Mouse (Mus musculus) midbrain, embryonic 16.5 days (tissue): ENCODE measurements around the gene Farp1. TPM values are rescaled to one million over a fixed set of nuclear protein-coding genes. Genes with fewer than 3 reads are reported as not detected.

Experiments used
- ATAC-seq: fragments of 200-750 bp; cut with Nextera tagmentation; 2 replicates; pipeline ENCODE4 v1.8.0; 2017; ENCODE audit warnings: moderate TSS enrichment
- H3K27ac ChIP-seq: fragments of 300-500 bp; sonication (generic); 2 replicates; pipeline ENCODE4 v1.5.1; 2014; ENCODE audit warnings: mild to moderate bottlenecking, low read length, mixed read lengths
- H3K27me3 ChIP-seq: fragments of 300-500 bp; sonication (generic); 2 replicates; pipeline ENCODE4 v1.6.1; 2014; ENCODE audit warnings: low read depth, low read length, mixed read lengths; ENCODE audit not compliant: control insufficient read depth, insufficient read depth
- H3K36me3 ChIP-seq: fragments of 300-500 bp; sonication (generic); 2 replicates; pipeline ENCODE4 v1.6.1; 2014; ENCODE audit warnings: mild to moderate bottlenecking, low read length, moderate library complexity, mixed read lengths; ENCODE audit not compliant: control insufficient read depth, insufficient read depth
- H3K4me1 ChIP-seq: fragments of 300-500 bp; sonication (generic); 2 replicates; pipeline ENCODE4 v1.6.1; 2014; ENCODE audit warnings: mild to moderate bottlenecking, low read length, mixed read lengths; ENCODE audit not compliant: control insufficient read depth, insufficient read depth
- H3K4me2 ChIP-seq: fragments of 300-500 bp; sonication (generic); 2 replicates; pipeline ENCODE4 v1.6.1; 2014; ENCODE audit warnings: mild to moderate bottlenecking, low read length, mixed read lengths
- H3K4me3 ChIP-seq: fragments of 300-500 bp; sonication (generic); 2 replicates; pipeline ENCODE4 v1.5.1; 2014; ENCODE audit warnings: low read depth, mild to moderate bottlenecking, low read length, moderate library complexity, mixed read lengths
- H3K9ac ChIP-seq: fragments of 300-500 bp; sonication (generic); 2 replicates; pipeline ENCODE4 v1.6.1; 2014; ENCODE audit warnings: low read depth, low read length, mixed read lengths
- H3K9me3 ChIP-seq: fragments of 300-500 bp; sonication (generic); replicated peaks from 2 replicates; pipeline ENCODE4 v1.6.1; 2014; ENCODE audit warnings: mild to moderate bottlenecking, low read length, mixed read lengths; ENCODE audit not compliant: control insufficient read depth, poor library complexity, severe bottlenecking
- WGBS: fragments of 180-500 bp; shearing (Covaris S2); extraction: QIAGEN DNeasy Blood & Tissue Kit; methylation state at CpG from one replicate; pipeline ENCODE4 v1.1.7; 2014; 5-methylcytosine and 5-hydroxymethylcytosine counted together
- polyA plus RNA-seq: library from polyadenylated mRNA; unstranded; fragments of >200 nt; fragmentation: Nextera tagmentation; extraction: Ambion mirVana; gene quantifications from 2 replicates; pipeline ENCODE4 v1.2.1, GENCODE M21; 2015

Farp1 gene
- polyA plus RNA-seq, 1 experiment from 2014 or later = 39.8 TPM

DNA sequence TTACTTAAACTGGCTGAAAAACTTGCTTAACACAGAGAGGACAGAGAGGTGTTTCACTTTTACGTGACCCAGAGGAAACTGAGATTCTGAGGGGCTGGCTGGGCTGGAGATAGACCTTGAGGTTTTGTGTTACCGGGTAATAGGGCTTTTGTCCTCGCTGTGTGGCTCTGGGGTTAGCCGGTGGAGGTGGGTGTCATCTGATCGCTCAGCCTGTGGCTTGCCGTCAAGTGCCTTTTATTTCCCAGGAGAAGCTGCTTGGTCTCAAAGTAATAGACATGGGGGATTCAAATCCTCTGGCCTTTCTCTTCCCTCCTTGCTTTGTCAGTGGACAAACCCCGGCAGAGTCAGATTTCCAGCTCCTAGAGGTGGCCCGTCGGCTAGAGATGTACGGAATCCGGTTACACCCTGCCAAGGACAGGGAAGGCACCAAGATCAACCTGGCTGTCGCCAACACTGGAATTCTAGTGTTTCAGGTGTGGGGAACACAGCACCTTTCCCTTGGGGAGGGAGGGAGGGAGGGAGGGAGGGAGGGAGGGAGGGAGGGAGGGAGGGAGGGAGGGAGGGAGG lies 199.8 kb downstream of the Farp1 start:
- Histone ChIP-seq H3K4me2 (no peak overlapping the region), H3K4me3 (no peak overlapping the region), H3K4me1 (peaks cover 8% of the 10 kb centered on the region; the same call in 1 of the 2 replicates), H3K9me3 (no peaks in the 10 kb centered on the region), H3K9ac (no peak overlapping the region; the same call in 1 of the 2 replicates), H3K27me3 (no peaks in the 10 kb centered on the region), H3K36me3 (peaks cover 26% of the 10 kb centered on the region), H3K27ac (no peak overlapping the region)
- ATAC-seq = no peak
- WGBS = 16% methylated on average over 12 of the region's 12 CpGs

DNA sequence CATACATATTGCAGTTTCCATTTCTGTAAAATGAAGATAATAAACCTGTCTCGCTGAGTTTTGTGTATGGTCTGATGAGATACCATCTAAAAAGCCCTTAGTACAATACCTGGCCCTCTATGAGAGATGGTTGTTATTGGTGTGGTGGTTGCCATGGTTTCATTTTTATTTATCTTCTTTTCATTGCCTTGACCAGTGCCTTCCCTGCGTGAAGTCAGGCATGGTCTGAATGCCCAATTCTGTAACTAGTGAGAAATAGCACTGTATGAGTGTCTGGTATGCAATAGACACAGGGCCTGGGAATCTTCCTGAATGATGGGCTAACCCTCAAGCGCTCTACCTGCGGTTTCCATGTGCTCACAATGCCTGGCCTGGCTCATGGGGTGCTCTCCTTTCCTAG lies 201.7 kb downstream of the Farp1 start:
- peaks cover 25% of the 10 kb centered on the region for H3K36me3 ChIP-seq
- WGBS = 57% methylated on average over 4 of the region's 4 CpGs
- ATAC-seq = peak; percentile 79
- no peak overlapping the region for H3K9ac ChIP-seq
- H3K4me3 ChIP-seq = no peak overlapping the region
- peaks cover 8% of the 10 kb centered on the region; the same call in 1 of the 2 replicates for H3K4me1 ChIP-seq
- H3K9me3 ChIP-seq = no peaks in the 10 kb centered on the region
- no peak overlapping the region for H3K27ac ChIP-seq
- H3K27me3 ChIP-seq = no peaks in the 10 kb centered on the region
- H3K4me2 ChIP-seq = no peak overlapping the region

DNA sequence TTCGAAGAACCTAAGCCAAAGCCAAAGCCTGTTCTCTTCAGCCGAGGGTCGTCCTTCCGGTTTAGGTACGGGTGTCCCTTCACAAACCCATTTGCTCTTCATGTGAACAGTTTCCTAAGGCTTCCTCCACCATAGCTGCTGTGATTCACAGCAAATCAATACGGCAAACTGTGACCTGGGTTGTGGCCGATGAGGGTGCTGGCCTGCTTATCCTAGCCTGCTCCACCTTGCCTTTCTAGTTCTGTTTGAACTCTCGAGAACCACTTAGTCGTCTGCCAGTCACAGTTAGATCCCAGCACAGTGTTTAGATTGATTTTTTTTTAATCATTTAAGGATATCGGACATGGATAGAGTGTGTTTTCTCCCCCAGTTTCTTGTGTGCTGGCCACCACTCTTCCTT lies 203.7 kb downstream of the Farp1 start:
- no peak for ATAC-seq
- no peak overlapping the region for H3K4me3 ChIP-seq
- peaks cover 20% of the 10 kb centered on the region for H3K36me3 ChIP-seq
- 94% methylated on average over 10 of the region's 10 CpGs for WGBS
- no peaks in the 10 kb centered on the region for H3K9me3 ChIP-seq
- no peak overlapping the region for H3K9ac ChIP-seq
- no peak overlapping the region for H3K4me2 ChIP-seq
- H3K27me3 ChIP-seq = no peaks in the 10 kb centered on the region
- H3K4me1 ChIP-seq = peaks cover 8% of the 10 kb centered on the region; the same call in 1 of the 2 replicates
- H3K27ac ChIP-seq = no peak overlapping the region

DNA sequence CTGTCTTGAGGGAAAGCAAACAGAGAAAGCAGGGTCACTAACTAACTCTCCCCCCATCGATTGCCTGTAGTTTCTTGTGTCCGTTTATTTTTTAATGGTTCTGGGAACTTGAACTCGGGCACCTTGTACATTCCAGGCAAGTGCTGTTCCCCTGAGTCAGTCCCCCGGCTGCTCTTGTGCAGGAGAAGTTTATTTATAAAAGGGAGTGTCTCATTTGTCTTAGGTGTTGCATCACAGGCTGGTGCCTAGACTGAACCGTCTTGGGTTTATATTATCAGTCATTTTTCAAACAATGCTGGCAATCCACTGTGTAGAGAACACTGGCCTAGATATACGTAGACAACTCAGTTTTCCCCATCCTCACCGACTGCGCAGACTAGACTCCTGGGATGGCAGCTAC lies 204.4 kb downstream of the Farp1 start:
- Histone ChIP-seq H3K4me3 (no peak overlapping the region), H3K4me2 (no peak overlapping the region), H3K27ac (no peak overlapping the region), H3K4me1 (peaks cover 8% of the 10 kb centered on the region; the same call in 1 of the 2 replicates), H3K27me3 (no peaks in the 10 kb centered on the region), H3K9ac (no peak overlapping the region), H3K9me3 (no peaks in the 10 kb centered on the region), H3K36me3 (peaks cover 25% of the 10 kb centered on the region)
- ATAC-seq = no peak
- 92% methylated on average over 8 of the region's 8 CpGs for WGBS

DNA sequence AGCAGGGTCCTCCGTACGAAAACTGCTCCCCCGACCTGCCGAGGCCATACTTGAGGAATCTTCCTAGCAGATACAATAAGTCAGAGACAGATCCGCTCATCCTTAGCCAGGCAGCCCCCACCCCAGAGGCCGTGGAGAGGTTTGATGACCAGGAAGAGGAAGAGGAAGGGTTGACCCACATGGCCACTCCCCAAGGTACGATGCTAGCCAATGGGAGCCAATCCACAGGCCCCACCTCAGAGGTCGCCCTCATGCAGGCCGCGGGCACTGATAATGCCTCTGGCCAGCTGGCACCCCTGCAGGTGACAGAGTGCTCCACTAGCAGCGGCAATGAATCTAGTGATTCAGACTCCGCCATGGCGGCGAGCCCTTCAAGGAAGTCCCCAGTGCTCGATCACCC lies 209.1 kb downstream of the Farp1 start:
- H3K4me3 ChIP-seq = no peak overlapping the region
- peaks cover 22% of the 10 kb centered on the region for H3K36me3 ChIP-seq
- H3K27me3 ChIP-seq = no peaks in the 10 kb centered on the region
- H3K27ac ChIP-seq = no peak overlapping the region
- H3K9ac ChIP-seq = no peak overlapping the region
- H3K4me2 ChIP-seq = no peak overlapping the region
- H3K4me1 ChIP-seq = no peaks in the 10 kb centered on the region
- ATAC-seq = 0 out of 2 replicates have a peak, but pooled peaks have one; percentile 25
- WGBS = 93% methylated on average over 15 of the region's 15 CpGs
- H3K9me3 ChIP-seq = no peaks in the 10 kb centered on the region

DNA sequence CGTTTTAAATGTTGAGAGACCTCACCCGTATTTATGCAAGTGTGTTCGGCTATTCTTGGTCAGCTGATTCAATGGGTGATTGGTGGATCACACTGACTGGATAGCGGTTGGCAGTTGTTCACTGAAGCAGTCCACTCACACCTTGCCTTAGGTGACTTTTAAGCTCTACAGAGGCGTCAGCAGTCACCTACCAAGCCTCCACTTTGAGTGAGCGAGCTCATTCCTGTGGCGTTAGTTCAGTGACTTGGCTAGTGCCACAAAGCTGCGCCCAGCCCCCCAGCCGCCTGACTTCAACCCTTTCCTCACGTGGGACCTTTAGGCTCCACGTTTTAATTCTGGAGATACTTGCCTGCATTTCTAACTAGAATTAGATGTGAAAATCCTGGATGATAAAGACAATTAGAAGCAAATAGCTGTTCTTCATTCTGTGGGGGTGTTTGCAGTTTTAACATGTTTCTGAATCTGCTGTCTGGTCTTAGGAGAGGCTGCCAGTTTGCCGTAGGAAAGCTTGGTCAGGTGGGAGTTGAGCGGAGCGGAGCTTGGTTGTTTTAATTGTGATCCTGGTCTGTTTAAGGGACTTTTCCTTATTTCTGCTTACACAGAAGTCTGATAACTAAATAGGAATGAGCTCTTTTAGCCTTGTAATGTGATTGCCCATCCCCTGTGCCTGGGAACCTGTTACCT lies 211.2 kb downstream of the Farp1 start:
- ATAC-seq = no peak
- WGBS = 81% methylated on average over 14 of the region's 14 CpGs
- Histone ChIP-seq H3K4me1 (no peaks in the 10 kb centered on the region), H3K27me3 (no peaks in the 10 kb centered on the region), H3K9ac (no peak overlapping the region), H3K9me3 (no peaks in the 10 kb centered on the region), H3K27ac (no peak overlapping the region), H3K36me3 (peaks cover 11% of the 10 kb centered on the region), H3K4me2 (no peak overlapping the region), H3K4me3 (no peak overlapping the region)

DNA sequence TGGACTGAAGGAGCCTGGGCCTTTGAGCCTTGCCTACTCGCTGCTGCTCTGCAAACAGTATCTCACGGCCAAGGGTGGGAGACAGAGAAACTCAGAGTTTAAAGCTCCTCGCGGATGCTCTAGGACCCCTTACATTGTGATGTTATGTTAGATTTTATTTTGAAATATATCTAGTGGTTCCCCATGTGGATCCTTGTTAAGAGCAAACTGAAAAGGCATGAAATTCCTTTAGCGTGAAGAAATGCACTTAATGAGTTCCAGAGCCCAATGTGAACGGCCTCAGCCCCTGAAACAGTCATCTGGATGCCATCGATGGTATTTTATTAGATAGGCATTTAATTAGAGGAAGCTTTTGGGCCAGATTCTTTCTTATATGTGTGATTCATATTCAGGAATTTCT lies 212.3 kb downstream of the Farp1 start:
- Histone ChIP-seq H3K9ac (no peak overlapping the region), H3K36me3 (peaks cover 11% of the 10 kb centered on the region), H3K9me3 (no peaks in the 10 kb centered on the region), H3K27me3 (no peaks in the 10 kb centered on the region), H3K4me1 (no peaks in the 10 kb centered on the region), H3K27ac (0 out of 2 replicates have a peak overlapping the region, but pooled peaks have one; percentile 12), H3K4me3 (no peak overlapping the region), H3K4me2 (no peak overlapping the region)
- no peak for ATAC-seq
- WGBS = 51% methylated on average over 7 of the region's 7 CpGs

DNA sequence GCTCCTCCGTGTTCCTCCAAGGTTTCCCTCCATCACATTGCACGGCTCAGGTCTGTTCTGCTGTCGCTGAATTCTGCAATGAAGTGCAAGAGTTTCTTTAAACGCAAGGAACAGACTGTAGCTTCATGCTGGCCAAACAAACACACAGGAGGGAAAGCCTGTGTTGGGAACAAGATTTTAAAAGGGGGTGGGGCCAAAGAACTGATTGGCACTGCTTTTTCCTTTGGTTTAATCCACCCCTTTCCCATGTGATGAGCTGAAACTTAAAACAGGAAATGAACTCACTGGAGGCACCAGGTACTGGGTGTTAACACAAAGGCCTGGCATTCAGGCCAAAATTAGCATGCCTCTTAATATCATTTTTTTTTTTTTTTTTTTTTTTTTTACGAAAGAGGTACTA lies 213.3 kb downstream of the Farp1 start:
- H3K4me2 ChIP-seq = no peak overlapping the region
- no peaks in the 10 kb centered on the region for H3K9me3 ChIP-seq
- H3K27me3 ChIP-seq = no peaks in the 10 kb centered on the region
- H3K4me3 ChIP-seq = no peak overlapping the region
- ATAC-seq = no peak
- H3K4me1 ChIP-seq = no peaks in the 10 kb centered on the region
- no peak overlapping the region for H3K9ac ChIP-seq
- no peak overlapping the region for H3K27ac ChIP-seq
- H3K36me3 ChIP-seq = peaks cover 10% of the 10 kb centered on the region
- 86% methylated on average over 5 of the region's 5 CpGs for WGBS

DNA sequence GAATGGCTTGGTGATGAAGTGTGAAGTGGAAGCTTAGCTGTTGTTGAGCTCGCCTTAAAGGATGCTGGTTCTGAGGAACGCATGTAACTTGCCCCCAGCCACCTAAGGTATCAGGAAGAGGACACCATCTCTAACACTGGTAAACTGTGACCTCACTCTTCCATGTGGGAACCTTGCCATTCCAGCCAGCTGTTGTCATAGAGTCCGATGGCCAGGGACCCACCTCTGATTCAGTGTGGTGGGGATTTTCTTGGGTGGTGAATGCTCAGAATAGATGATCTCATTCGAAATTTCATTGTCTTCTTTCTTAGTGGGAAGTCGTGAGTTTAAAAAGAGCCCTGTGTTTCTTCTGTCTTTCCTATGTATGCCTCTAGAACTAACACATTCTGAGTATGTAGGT lies 216.1 kb downstream of the Farp1 start:
- no peak for ATAC-seq
- Histone ChIP-seq H3K4me1 (no peaks in the 10 kb centered on the region), H3K4me3 (no peak overlapping the region), H3K4me2 (no peak overlapping the region), H3K27me3 (no peaks in the 10 kb centered on the region), H3K9ac (no peak overlapping the region), H3K27ac (no peak overlapping the region), H3K36me3 (peaks cover 2% of the 10 kb centered on the region; the same call in 1 of the 2 replicates), H3K9me3 (no peaks in the 10 kb centered on the region)
- 70% methylated on average over 5 of the region's 5 CpGs for WGBS
